Mouse (Mus musculus): ENCODE results near the gene Aoc3. TPM values are rescaled to one million over a fixed set of nuclear protein-coding genes. Genes with fewer than 3 reads are reported as not detected.
"Not testable (repeated sequence)": the region's sequence is repeated elsewhere in the genome, so short reads cannot be mapped to it uniquely, and the experiment has no call there.

Aoc3 gene
- total RNA-seq (2021), result 10 to 100 TPM; 47.2 to 49.8 TPM
- long read RNA-seq, experiment 1, full-length matches to known transcripts, result 41 of 63 reads
- long read RNA-seq, experiment 1, partial matches to known transcripts, result 19 of 63 reads
- long read RNA-seq, experiment 1, other reads (novel, unspliced or antisense), result 3 of 63 reads
- long read RNA-seq, experiment 2, full-length matches to known transcripts, result 63 of 82 reads
- long read RNA-seq, experiment 2, partial matches to known transcripts, result 6 of 82 reads
- long read RNA-seq, experiment 2, other reads (novel, unspliced or antisense), result 13 of 82 reads

DNA sequence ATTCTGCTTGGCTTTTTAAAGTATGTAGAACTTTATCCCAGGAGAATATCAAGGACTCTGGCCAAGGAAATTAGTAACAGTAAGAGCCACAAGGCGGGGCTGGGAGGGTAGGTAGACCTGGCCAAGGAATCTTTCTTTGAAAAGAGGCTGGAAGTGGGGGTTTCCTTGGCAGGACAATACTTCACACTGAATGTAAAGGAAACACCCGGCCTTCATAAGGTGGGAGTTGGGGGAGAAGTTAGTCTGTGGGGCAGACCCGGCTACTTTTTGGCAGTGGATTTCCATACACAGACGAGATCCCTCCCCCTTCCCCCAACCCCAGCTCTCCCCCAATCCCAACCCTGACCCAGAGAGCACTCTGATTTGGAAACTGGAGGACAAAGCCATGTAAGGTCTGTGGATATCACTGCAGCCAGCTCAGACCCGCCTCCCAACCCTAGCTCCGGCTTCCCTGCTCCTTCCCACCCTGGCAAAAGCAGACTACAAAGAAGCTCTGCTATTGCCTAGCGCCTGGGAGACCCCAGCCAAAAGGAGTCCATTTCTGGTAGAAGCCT lies at the start of gene Aoc3:
Gene Aoc3 (plus strand): TSS at position 235 of the 554 bp plus-strand sequence.
- DNase-seq (ENCODE audit: low spot score in 2 of 2), result peak in 1 of 2 experiments; percentile 53

DNA sequence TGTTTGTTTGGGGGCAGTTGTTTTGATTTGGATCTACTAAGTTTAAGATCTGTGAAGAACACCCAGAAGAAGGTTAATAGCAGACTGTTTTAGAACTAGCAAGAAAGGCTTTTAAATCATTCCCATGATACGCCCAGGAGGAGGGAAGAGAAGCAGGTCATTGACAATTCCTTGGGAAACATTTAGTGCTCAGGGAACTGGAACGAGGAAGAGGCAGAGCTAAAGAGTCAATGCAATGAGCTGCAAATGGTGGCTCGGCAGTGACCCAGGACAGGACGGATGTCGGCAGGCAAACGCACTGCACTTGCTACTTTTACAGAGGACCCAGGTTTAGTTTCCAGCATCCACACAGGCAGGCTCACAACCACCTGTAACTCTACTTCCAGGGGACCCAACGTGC lies 49.6 kb upstream of the Aoc3 start:
- DNase-seq (ENCODE audit: low spot score in 2 of 2), result no peak

DNA sequence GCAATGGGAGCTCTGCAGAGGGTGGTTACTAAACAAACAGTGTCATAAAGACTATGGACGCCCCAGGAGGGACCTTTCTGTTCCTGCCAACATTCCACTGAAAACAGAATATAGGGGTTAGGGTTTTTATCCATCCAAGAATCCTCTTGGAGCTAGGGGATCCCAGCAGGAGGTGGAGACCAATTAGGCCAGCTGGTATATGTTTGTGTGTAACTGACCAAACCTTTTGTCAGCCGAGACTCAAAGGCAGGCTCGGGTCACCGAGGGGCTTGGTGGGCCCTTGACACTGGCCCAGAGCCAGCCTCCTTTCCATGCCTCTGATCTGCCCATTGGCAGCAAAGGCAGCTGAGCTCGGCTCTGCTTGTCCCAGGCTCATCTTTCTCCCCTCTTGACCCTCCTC lies 47.5 kb upstream of the Aoc3 start:
- DNase-seq (ENCODE audit: low spot score in 2 of 2), result no peak

DNA sequence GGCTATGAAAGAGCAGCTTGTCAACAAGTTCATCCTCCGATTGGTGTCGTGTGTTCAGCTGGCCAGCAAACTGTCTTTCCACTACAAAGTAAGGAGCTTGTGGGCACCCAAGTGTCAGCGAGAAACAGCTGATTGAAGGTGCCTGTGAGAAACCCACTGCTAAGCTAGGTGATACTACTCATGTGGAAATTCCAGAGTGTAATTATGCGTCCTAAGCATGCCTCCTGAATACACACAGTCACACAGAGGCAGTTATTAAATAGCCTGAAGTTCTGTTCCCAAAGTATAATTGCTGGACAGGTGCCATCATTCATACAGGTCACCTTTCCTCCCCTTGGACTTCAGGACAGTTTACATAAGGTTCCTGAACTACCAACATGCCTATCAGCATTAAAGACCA lies 46.6 kb upstream of the Aoc3 start:
- no peak for DNase-seq (ENCODE audit: low spot score in 2 of 2)

DNA sequence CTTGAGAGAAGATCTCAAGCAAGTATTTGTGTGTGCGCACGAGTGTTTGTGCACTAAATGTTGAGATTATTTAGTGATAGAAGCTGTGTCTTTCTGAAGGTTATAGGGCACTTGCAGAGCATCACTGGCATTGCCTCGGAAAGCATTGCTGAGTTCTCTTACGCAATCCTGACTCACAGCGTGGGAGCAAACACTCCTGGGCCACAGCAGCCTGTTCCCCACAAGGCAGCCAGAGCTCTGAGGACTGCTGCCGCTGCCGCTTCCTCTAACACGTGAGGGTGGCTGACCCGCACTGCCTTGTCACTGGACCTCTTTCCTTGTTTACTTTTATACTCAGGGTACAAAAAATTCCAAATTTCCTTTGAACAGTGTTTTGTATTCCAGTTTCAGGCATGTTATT lies 43.1 kb upstream of the Aoc3 start:
- no peak for DNase-seq (ENCODE audit: low spot score in 2 of 2)

DNA sequence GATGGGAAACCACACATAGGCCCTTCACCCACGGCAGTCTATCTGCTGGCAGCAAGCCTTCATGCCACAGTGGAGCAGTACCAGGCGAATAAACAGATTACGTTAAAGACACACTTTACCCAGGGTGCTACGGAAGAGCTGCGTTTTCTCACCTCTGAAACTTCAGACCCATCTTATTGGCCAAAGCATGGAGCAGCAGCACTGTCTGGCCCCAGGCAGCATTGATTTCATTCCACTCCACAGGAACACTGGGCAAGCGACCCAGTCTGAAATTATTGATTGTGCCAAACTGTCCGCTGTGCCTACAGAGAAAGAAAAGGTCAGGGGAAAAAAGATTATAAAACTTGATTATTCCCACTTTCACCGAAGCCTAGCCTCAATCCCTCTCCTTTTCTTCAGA lies 39.2 kb upstream of the Aoc3 start:
- DNase-seq (ENCODE audit: low spot score in 2 of 2), result no peak

DNA sequence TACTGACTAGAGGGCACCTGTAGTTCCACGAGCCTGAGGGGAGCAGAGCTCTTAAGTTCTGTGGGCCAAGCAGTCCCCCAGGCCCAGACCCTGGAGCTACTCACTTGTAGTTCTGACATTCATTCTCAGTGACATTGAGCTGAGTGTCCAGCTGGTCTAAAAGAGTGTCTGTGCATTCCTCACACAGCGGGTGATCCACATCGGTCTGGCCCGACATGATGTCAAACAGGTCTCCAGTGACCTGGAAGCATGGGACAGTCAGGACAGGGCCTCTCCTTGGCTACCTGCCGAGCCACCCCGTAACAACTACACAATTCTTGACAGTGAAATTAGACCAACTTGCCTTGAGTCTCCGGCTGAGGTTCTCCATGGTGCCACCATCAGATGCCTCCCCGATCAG lies 35.2 kb upstream of the Aoc3 start:
- no peak for DNase-seq (ENCODE audit: low spot score in 2 of 2)

DNA sequence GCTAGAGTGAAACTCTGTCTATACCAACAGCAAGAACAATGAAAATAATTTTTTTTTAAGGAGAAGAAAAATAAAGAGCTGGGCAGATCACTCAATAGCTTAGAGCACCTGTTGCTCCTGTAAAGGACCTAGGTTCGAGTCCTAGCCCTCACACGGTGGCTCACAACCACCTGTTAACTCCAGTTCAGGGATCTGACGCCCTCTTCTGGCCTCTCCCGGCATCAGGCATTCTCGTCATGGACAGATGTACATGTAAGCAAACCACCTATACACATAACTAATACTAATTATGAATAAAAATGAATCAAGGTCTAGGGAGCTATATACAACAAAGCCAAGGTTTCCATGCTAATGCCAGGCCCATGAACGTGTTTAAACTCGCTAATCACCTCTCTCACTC lies 29.5 kb upstream of the Aoc3 start:
- DNase-seq (ENCODE audit: low spot score in 2 of 2), result no peak

DNA sequence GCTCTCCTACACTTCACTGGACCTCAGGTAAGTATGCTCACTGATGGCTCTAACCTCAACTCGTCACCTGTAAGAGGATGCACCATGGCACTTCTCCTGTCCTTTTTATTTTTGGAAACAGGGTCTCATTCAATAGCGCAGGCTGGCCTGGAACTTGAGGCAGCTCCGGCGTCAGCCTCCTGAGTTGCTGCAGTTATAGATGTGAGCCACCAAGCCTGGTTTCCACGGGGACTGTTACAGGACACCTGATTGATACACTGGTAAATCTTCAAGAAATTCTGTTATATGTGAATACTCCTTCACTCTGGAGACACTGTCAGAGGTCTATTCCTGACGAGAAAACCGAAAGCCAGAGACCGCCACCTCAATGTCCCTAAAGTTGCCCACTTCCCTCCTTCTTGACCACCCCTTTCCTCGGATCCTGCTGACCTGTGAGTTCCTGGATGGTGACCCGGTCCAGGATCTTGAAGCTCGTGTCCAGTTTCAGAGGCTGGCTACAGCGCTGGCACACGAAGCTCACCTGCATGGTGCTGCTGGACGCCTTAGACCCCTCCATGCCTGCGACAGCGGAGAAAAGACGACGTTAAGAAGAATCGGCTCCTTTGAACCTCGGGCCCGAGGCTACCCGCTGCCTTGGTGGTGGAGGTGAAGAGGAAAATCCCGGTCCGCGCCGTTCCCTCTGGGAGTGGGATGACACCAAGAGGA lies 29.0 kb upstream of the Aoc3 start:
- no peak for DNase-seq (ENCODE audit: low spot score in 2 of 2)

DNA sequence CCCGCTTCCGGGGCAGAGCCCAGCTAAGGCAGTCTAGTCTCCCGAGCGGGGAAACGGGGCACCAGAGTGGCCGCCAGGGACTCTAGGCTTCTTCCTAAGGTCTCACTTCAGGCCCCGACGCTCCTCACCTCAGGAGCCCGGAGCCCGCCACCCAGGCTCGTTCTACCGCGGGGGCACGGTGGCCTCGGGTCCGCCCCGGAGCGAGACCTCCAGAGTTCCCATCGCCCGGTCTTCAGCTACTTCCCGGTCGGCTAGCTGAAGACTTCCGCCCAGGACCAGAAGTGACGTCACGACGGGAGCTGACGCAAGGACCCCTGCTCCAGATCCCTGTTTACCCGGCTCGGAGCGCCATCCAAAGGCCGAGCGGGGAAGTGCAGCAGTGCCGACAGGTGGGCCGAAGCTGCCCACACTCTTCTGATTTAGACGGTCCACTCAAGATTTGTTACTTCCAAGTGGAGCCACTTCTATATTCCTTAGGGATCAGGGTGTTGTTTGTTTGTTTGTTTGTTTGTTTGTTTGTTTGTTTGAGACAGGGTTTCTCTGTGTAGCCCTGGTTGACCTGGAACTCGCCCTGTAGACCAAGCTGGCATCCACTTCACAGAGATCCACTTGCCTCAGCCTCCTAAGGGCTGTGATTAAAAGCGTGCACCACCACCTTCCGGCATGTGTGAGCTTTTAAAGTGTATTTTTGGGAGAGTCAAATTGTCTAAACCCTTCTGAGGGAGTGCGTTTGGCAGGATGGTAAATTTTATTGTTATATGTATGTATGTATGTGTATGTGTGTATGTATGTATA lies 28.2 kb upstream of the Aoc3 start, which contains the start of gene Becn1:
Gene Becn1 (minus strand): TSS at position 283 of the 795 bp plus-strand sequence.
- DNase-seq (ENCODE audit: low spot score in 2 of 2), result peak; percentile 97 to 98

DNA sequence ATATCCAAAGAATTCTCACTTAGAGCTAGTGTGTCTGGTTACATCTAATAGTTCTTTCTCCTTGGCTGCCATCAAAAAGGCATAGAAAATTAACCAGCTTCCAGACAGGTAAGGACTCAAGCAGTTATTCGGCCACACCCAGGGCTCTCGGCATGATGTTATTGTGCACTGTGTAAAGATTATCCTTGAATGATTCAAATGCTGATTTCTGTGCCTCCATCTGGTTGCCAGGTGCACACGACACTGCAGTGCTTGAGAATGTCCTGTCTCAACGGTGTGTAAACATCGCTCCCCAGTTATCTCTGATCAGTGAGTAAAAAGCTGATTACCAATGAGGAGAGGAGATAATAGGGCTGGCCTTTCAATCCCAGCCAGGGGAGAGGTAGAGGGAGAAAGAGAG lies 22.7 kb upstream of the Aoc3 start:
- DNase-seq (ENCODE audit: low spot score in 2 of 2), result no peak

DNA sequence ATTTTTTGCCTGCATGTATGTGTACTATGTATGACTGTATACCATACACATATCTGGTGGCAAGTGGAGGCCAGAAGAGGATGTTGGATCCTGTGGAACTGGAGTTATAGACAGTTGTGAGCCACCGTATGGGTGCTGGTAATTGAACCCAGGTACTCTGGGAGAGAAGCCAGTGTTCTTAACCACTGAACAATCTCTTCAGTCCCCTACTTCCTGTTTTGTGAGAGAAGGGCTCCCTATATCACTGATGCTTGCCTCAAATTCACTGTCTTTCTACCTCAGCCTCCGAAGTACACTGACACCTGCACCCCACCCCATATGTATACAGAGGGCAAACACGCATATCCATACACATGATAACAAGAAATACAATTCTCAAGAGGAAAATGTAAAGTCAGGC lies 19.3 kb upstream of the Aoc3 start:
- no peak for DNase-seq (ENCODE audit: low spot score in 2 of 2)

DNA sequence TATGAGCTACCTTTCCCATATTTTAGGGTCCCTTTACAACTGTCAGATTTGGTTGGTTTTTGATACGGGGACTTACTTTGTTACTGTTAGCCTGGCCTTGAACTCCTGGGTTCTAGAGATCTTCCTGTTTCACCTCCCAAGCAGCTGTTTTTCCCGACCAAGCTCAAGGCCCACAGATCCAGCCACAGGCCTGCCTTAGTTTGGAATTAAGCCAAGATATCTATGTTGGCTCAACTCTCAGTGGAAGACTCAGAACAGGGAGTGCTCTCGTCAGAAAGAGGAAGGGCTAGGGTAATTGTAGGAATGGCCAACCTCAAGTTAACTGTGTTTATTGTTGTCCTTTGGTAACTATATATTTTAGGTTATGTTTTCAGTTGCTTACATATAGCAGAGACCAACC lies 18.3 kb upstream of the Aoc3 start:
- DNase-seq (ENCODE audit: low spot score in 2 of 2), result no peak

DNA sequence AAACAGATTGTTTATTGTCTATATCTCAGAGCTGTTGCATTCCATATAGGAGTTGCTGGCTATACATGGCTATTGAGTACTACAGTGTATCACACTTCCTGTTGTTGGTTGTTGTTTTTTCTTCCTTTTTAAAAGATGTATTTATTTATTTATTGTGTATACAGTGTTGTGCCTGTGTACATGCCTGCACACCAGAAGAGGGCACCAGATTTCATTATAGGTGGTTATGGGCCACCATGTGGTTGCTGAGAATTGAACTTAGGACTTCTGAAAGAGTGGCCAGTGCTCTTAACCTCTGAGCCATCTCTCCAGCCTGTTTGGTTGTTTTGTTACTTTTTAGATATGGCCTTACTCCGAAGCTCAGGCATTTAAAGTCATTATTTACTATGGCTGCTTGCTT lies 15.8 kb upstream of the Aoc3 start:
- DNase-seq (ENCODE audit: low spot score in 2 of 2), result no peak

DNA sequence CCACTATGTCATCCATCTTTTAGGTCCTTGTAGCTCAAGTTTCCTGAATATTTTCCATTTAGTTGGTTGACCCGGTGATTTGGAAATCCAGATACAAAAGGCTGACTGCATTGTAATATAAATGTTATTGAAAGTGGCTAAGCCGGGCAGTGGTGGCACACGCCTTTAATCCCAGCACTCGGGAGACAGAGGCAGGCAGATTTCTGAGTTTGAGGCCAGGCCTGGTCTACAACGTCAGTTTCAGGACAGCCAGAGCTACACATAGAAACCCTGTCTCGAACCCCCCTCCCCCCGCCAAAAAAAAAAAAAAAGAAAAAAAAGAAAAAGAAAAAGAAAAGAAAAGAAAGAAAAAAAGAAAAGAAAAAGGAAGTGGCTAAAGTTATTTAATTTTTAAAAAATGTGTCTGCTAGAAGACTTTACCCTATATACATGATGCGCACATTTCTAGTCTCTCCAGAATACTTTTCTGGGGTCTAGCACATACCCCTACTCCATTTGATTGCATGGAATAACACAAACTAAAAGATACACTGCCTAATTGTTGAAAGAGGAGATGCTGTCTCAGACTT lies 15.2 kb upstream of the Aoc3 start:
- DNase-seq (ENCODE audit: low spot score in 2 of 2), result no peak

DNA sequence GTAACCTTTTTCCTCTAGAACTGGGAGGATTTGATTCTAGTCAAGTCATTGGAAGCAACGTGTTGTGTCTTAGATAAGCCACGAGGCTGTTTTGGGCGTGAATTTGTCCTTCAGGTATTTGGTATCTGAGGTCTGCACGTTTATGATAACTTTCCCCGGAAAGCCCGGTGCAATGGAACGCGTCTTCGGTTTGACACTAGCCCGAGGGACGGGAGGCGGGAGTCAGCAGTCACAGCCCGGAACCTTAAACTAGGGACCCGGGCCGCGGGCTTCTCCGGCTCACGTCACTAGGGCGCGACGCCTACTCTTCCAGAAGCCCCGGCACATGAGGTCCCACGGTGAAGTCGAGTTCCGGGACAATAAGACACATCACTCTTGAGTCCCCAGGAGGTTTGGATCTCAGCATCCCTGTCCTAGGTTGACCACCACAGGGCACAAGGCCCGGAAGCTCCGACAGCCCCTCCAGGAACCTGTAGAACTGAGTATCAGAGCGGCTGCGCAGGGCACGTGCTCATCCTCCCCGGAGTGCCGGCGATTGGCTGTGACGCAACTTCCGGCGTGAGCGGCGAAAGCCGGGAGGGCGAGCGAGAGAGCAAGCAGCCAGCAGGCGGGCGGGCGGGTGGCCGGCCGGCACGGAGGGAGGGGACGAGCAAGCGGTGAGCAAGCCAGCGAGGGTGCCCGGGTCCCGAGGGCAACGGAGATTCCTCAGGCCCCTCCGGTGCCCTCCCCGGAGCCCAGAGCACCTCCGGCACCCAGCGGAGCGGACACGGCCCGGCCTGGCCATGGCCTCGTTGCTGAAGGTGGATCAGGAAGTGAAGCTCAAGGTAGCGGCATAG lies 14.5 kb upstream of the Aoc3 start, which contains the start of gene Psme3:
Gene Psme3 (plus strand): TSS at position 549 of the 836 bp plus-strand sequence.
- DNase-seq (ENCODE audit: low spot score in 2 of 2), result peak; percentile 84 to 93

DNA sequence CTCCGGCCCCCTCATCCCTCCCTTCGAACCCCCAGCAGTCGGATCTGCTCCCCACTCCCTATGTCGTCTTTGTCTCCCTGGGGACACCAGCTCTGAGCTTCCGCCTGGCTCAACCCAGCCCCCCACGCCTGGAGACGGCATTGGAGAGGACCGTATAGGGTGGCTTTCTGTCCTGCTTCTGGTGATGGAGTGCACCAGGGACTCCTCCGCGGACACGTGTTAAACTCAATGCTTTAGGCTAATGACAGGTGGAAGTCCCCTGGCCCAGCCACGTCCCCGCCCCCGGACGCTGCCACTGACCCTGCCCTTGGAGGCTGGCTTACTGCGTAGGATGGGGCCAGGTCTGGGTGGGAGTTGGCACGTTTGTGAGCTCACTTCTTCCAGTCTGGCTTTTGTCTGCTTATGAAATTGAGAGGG lies 13.9 kb upstream of the Aoc3 start:
- peak in 1 of 2 experiments; percentile 34 for DNase-seq (ENCODE audit: low spot score in 2 of 2)

DNA sequence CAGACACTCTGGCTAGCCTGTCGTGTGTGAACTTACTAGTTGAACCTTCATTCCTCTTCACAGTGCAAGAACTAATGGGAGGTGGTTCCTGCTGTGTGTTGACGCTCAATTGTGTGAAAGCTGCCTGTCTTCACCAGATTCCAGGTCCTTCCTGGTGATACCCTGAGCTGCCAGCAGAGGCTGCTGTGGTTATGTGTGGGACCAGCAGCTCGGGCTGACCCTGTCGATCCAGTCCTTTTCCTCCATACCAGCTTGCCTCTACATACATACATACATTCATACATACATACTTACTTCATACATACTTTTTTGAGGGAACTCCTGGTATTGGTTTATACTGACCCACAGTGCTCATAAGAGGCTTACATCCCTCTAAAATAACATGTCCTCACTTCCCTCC lies 6.8 kb upstream of the Aoc3 start:
- DNase-seq (ENCODE audit: low spot score in 2 of 2), result peak in 1 of 2 experiments; percentile 70

DNA sequence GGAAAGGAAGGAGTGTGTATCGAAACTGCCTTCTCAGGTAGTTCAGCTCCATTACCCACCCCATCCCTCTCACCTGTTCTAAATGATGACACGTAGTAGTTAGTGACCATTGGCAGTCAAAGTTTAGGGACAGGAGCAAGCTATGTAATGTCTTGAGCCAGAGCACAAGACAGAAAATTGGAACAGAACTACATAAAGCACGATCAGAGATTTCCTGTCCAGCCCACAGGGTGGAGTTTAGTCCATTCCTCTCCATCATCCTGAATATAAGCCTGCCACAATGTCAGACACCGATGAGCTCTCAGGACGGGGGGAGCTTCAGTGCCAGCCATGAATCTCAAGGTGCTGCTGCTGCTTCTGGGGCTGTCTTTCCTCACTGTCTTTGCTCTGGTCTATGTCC lies 5.6 kb upstream of the Aoc3 start, which contains the start of gene Aoc2:
Gene Aoc2 (plus strand): TSS at position 301 of the 400 bp plus-strand sequence.
- no peak for DNase-seq (ENCODE audit: low spot score in 2 of 2)

DNA sequence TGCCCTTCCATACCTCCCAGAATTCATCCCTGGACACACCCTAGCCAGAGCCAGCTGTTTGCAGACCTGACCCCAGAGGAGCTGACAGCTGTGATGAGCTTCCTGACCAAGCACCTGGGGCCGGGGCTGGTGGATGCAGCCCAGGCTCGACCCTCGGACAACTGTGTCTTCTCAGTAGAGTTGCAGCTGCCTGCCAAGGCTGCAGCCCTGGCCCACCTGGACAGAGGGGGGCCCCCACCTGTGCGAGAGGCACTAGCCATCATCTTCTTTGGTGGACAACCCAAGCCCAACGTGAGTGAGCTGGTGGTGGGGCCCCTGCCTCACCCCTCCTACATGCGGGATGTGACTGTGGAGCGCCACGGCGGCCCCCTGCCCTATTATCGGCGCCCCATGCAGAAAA lies 5.2 kb upstream of the Aoc3 start:
- DNase-seq (ENCODE audit: low spot score in 2 of 2), result not testable (repeated sequence)
